Mouse (Mus musculus) megakaryocyte, embryonic 14.5 days (primary cell): Measurements from ENCODE around the gene Slc12a6. TPM values are rescaled to one million over a fixed set of nuclear protein-coding genes. Genes with fewer than 3 reads are reported as not detected.

Experiments
- H3K27me3 ChIP-seq: replicated peaks from 2 replicates; pipeline ENCODE3; 2012; ENCODE audit warnings: inconsistent platforms
- H3K36me3 ChIP-seq: replicated peaks from 2 replicates; pipeline ENCODE3; 2012; ENCODE audit warnings: low read length, inconsistent platforms, mixed read lengths
- H3K4me1 ChIP-seq: 2 replicates; pipeline ENCODE4 v1.6.1; 2012; ENCODE audit warnings: inconsistent platforms
- H3K4me3 ChIP-seq: replicated peaks from 2 replicates; pipeline ENCODE3; 2012; ENCODE audit warnings: moderate library complexity, mild to moderate bottlenecking, inconsistent platforms
- H3K9me3 ChIP-seq: 2 replicates; pipeline ENCODE4 v1.6.1; 2012; ENCODE audit warnings: inconsistent platforms
- FLI1 ChIP-seq: IDR thresholded peaks from 2 replicates; pipeline ENCODE4 v1.6.1; 2012; ENCODE audit warnings: low read length, inconsistent platforms, mixed read lengths
- GATA1 ChIP-seq: IDR thresholded peaks from 3 replicates; pipeline ENCODE4 v1.6.1; 2012; ENCODE audit warnings: mixed read lengths, low read length, inconsistent platforms, borderline replicate concordance
- polyA plus RNA-seq: library from polyadenylated mRNA; stranded (reverse); fragments of >175 nt; gene quantifications from 2 replicates; pipeline ENCODE4 v1.2.3, GENCODE M21; 2012; ENCODE audit warnings: low replicate concordance; ENCODE audit not compliant: insufficient read depth

Gene Slc12a6
- polyA plus RNA-seq, 1 experiment = 2.6 TPM

GRCm38 (mm10) chr2:112261748-112262653 is 3.6 kb upstream of the Slc12a6 start, which contains the start of gene Nop10:
TSS of gene Nop10 (plus strand) at chr2:112261926.
- Histone ChIP-seq H3K36me3 (no peaks in the 10 kb centered on the region), H3K27me3 (no peaks in the 10 kb centered on the region), H3K4me3 (peak within 1 kb of the TSS; percentile 94), H3K4me1 (peaks cover 49% of the 10 kb centered on the region), H3K9me3 (no peaks in the 10 kb centered on the region)
- TF ChIP-seq GATA1 (no peak), FLI1 (no peak)

- no peaks in the 10 kb centered on the region for H3K36me3 ChIP-seq
- H3K9me3 ChIP-seq = no peaks in the 10 kb centered on the region
- peaks cover 45% of the 10 kb centered on the region for H3K4me1 ChIP-seq
- H3K4me3 ChIP-seq = peak overlapping the region; percentile 94
- H3K27me3 ChIP-seq = no peaks in the 10 kb centered on the region
- TF ChIP-seq GATA1 (no peak), FLI1 (no peak)
Measured at GRCm38 (mm10) chr2:112262779-112263295, 2.8 kb upstream of the Slc12a6 start.

GRCm38 (mm10) chr2:112264364-112264763 is 1.3 kb upstream of the Slc12a6 start:
- no peaks in the 10 kb centered on the region for H3K9me3 ChIP-seq
- no peaks in the 10 kb centered on the region for H3K27me3 ChIP-seq
- peaks cover 49% of the 10 kb centered on the region for H3K4me1 ChIP-seq
- no peak overlapping the region for H3K4me3 ChIP-seq
- no peaks in the 10 kb centered on the region for H3K36me3 ChIP-seq
- no peak for TF ChIP-seq FLI1
- no peak for TF ChIP-seq GATA1

- H3K4me1 ChIP-seq = peaks cover 60% of the 10 kb centered on the region
- H3K27me3 ChIP-seq = no peaks in the 10 kb centered on the region
- TF ChIP-seq GATA1 (no peak), FLI1 (no peak)
Measured at GRCm38 (mm10) chr2:112266242-112266592, 592 bp downstream of the Slc12a6 start, which contains the start of gene Gm21985. TSS of gene Gm21985 (plus strand) at chr2:112266314.

GRCm38 (mm10) chr2:112266780-112267179 is 1.2 kb downstream of the Slc12a6 start:
- H3K4me1 ChIP-seq = peaks cover 65% of the 10 kb centered on the region
- H3K36me3 ChIP-seq = peaks cover 12% of the 10 kb centered on the region
- no peaks in the 10 kb centered on the region for H3K9me3 ChIP-seq
- H3K27me3 ChIP-seq = no peaks in the 10 kb centered on the region
- H3K4me3 ChIP-seq = peak overlapping the region; percentile 99
- TF ChIP-seq FLI1 = no peak
- TF ChIP-seq GATA1 = no peak

More at GRCm38 (mm10) chr2:112266242-112266592, 592 bp downstream of the Slc12a6 start, which contains the start of gene Gm21985:
- Histone ChIP-seq H3K9me3 (no peaks in the 10 kb centered on the region), H3K36me3 (peaks cover 6% of the 10 kb centered on the region), H3K4me3 (peak within 1 kb of the TSS; percentile 99)

- Histone ChIP-seq H3K4me1 (peaks cover 63% of the 10 kb centered on the region), H3K27me3 (no peaks in the 10 kb centered on the region), H3K4me3 (peak overlapping the region; percentile 99), H3K9me3 (no peaks in the 10 kb centered on the region), H3K36me3 (peaks cover 16% of the 10 kb centered on the region)
- TF ChIP-seq FLI1 (peak; percentile 58; the same call in 1 of the 2 replicates), GATA1 (no peak)
Measured at GRCm38 (mm10) chr2:112267547-112268269, 2.1 kb downstream of the Slc12a6 start.

- Histone ChIP-seq H3K36me3 (peaks cover 28% of the 10 kb centered on the region), H3K4me3 (peak overlapping the region; percentile 72), H3K4me1 (peaks cover 44% of the 10 kb centered on the region), H3K9me3 (no peaks in the 10 kb centered on the region), H3K27me3 (no peaks in the 10 kb centered on the region)
- TF ChIP-seq GATA1 (no peak), FLI1 (no peak)
Measured at GRCm38 (mm10) chr2:112270011-112270410, 4.4 kb downstream of the Slc12a6 start.

- Histone ChIP-seq H3K36me3 (peaks cover 32% of the 10 kb centered on the region), H3K4me1 (peaks cover 40% of the 10 kb centered on the region), H3K9me3 (no peaks in the 10 kb centered on the region), H3K27me3 (no peaks in the 10 kb centered on the region), H3K4me3 (no peak overlapping the region)
- TF ChIP-seq GATA1 (no peak), FLI1 (no peak)
Measured at GRCm38 (mm10) chr2:112272909-112273308, 7.3 kb downstream of the Slc12a6 start.

- Histone ChIP-seq H3K4me3 (no peak overlapping the region), H3K36me3 (peaks cover 32% of the 10 kb centered on the region), H3K4me1 (peaks cover 37% of the 10 kb centered on the region), H3K9me3 (no peaks in the 10 kb centered on the region), H3K27me3 (no peaks in the 10 kb centered on the region)
- TF ChIP-seq FLI1 = no peak
- no peak for TF ChIP-seq GATA1
Measured at GRCm38 (mm10) chr2:112273474-112273873, 7.8 kb downstream of the Slc12a6 start.

GRCm38 (mm10) chr2:112276870-112277269 is 11.2 kb downstream of the Slc12a6 start:
- H3K4me1 ChIP-seq = peaks cover 12% of the 10 kb centered on the region; the same call in 1 of the 2 replicates
- no peak overlapping the region for H3K4me3 ChIP-seq
- no peaks in the 10 kb centered on the region for H3K27me3 ChIP-seq
- TF ChIP-seq FLI1 = no peak
- no peak for TF ChIP-seq GATA1
- H3K36me3 ChIP-seq = peaks cover 19% of the 10 kb centered on the region
- no peaks in the 10 kb centered on the region for H3K9me3 ChIP-seq
